Mouse (Mus musculus) hindbrain, embryonic 16.5 days (tissue): ENCODE measurements at regions not wholly inside any gene's neighbourhood (a gene's known extent, or its start where the extent isn't known, plus 50 kb on each side); places are given as distances from the start of the nearest gene placed in this dataset.

Source experiments
- ATAC-seq: fragments of 200-750 bp; cut with Nextera tagmentation; 2 replicates; pipeline ENCODE4 v1.8.0; 2017; ENCODE audit warnings: moderate TSS enrichment, moderate library complexity
- H3K27ac ChIP-seq: fragments of 300-500 bp; sonication (generic); 2 replicates; pipeline ENCODE4 v1.5.1; 2014; ENCODE audit warnings: low read depth, mild to moderate bottlenecking, control low read depth, low read length, moderate library complexity
- H3K27me3 ChIP-seq: fragments of 300-500 bp; sonication (generic); replicated peaks from 2 replicates; pipeline ENCODE4 v1.6.1; 2014; ENCODE audit warnings: low read length; ENCODE audit not compliant: control insufficient read depth, insufficient read depth
- H3K36me3 ChIP-seq: fragments of 300-500 bp; sonication (generic); 2 replicates; pipeline ENCODE4 v1.6.1; 2014; ENCODE audit warnings: mild to moderate bottlenecking, low read length, moderate library complexity, mixed read lengths; ENCODE audit not compliant: control insufficient read depth, insufficient read depth
- H3K4me1 ChIP-seq: fragments of 300-500 bp; sonication (generic); 2 replicates; pipeline ENCODE4 v1.6.1; 2014; ENCODE audit warnings: low read depth, low read length; ENCODE audit not compliant: control insufficient read depth, insufficient read depth
- H3K4me2 ChIP-seq: fragments of 300-500 bp; sonication (generic); 2 replicates; pipeline ENCODE4 v1.6.1; 2014; ENCODE audit warnings: mild to moderate bottlenecking, low read length, control low read depth, moderate library complexity
- H3K4me3 ChIP-seq: fragments of 300-500 bp; sonication (generic); 2 replicates; pipeline ENCODE4 v1.5.1; 2014; ENCODE audit warnings: mild to moderate bottlenecking, low read length, control low read depth, moderate library complexity
- H3K9ac ChIP-seq: fragments of 300-500 bp; sonication (generic); 2 replicates; pipeline ENCODE4 v1.6.1; 2014; ENCODE audit warnings: low read depth, mild to moderate bottlenecking, control low read depth, low read length, moderate library complexity
- H3K9me3 ChIP-seq: fragments of 300-500 bp; sonication (generic); 2 replicates; pipeline ENCODE4 v1.6.1; 2014; ENCODE audit warnings: mild to moderate bottlenecking, low read length, moderate library complexity; ENCODE audit not compliant: control insufficient read depth
- WGBS: fragments of 180-500 bp; shearing (Covaris S2); extraction: QIAGEN DNeasy Blood & Tissue Kit; methylation state at CpG from one replicate; pipeline ENCODE4 v1.1.7; 2014; 5-methylcytosine and 5-hydroxymethylcytosine counted together

DNA sequence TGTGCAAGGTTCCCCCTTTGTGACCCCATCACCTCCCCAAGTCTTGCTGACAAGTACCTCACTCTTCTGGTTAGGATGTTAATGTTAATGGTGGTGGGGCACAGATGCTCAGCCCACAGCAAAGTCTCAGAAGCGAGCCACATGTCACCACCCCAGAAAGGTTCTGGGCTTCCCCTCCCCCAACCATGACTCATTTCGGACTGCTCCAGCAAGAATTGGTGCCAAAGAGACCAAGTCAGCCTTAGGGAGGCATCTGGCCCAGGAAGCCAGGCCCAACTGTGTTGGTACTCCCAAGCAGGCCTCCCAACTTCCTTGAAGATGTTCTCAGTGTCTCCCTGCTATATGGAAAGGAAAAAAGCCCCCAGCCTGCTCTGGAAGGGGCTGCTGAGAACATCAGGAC lies 67.8 kb upstream of the Nectin1 start:
- Histone ChIP-seq H3K27me3 (0 out of 2 replicates have a peak, but pooled peaks cover 4% of the 10 kb centered on the region), H3K4me2 (no peak overlapping the region), H3K4me3 (no peak overlapping the region), H3K4me1 (no peaks in the 10 kb centered on the region; the same call in 1 of the 2 replicates), H3K36me3 (no peaks in the 10 kb centered on the region), H3K27ac (no peak overlapping the region), H3K9me3 (no peaks in the 10 kb centered on the region), H3K9ac (no peak overlapping the region)
- no peak for ATAC-seq
- 57% methylated on average over 2 of the region's 2 CpGs for WGBS

DNA sequence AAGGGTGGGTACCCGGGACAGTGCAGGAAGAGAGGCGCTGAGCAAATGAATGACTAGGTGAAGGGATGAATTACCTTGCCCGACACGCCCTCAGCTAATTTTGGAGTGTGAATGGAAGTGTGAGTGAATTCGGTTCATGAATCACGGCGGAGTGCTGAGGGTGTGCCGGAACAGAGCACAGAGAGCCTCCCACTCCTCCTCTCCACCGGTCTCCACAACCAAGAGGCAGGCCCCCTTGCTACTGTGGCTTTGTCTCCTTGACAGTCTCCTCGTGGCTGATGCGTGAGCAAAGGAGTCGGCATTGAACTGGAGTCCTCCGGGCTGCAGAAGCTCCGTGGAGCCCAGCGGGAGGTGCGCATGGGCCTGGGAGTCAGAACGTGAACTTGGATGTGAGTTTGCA lies 64.5 kb upstream of the Nectin1 start:
- no peaks in the 10 kb centered on the region for H3K36me3 ChIP-seq
- no peak overlapping the region for H3K4me2 ChIP-seq
- no peaks in the 10 kb centered on the region for H3K9me3 ChIP-seq
- 0 out of 2 replicates have a peak, but pooled peaks cover 4% of the 10 kb centered on the region for H3K27me3 ChIP-seq
- no peak for ATAC-seq
- 46% methylated on average over 17 of the region's 17 CpGs for WGBS
- no peaks in the 10 kb centered on the region; the same call in 1 of the 2 replicates for H3K4me1 ChIP-seq
- no peak overlapping the region for H3K27ac ChIP-seq
- H3K4me3 ChIP-seq = no peak overlapping the region
- no peak overlapping the region for H3K9ac ChIP-seq

DNA sequence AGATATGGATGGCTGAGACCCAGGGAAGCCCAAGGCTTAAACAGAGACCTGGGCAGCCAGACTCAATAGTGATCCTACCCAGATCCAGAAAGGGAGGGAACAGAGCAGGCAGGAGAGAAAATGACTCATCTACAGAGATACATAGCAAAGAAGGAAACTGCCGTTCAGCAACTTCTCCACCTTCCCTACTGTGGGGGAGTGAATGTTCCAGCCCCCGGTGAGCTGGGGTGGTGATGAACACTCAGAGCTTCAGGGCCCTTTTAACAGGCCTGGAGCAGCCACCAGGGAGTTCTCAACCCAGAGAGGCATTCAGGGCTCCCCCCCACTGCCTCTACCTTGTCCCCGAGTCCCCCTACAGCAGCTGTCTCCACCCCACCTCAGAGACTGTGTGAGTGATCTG lies 62.5 kb upstream of the Nectin1 start:
- no peak overlapping the region for H3K4me3 ChIP-seq
- no peak overlapping the region for H3K4me2 ChIP-seq
- 81% methylated on average over 3 of the region's 3 CpGs for WGBS
- H3K27me3 ChIP-seq = 0 out of 2 replicates have a peak, but pooled peaks cover 4% of the 10 kb centered on the region
- H3K9ac ChIP-seq = no peak overlapping the region
- no peaks in the 10 kb centered on the region; the same call in 1 of the 2 replicates for H3K4me1 ChIP-seq
- H3K9me3 ChIP-seq = no peaks in the 10 kb centered on the region
- no peak for ATAC-seq
- H3K27ac ChIP-seq = no peak overlapping the region
- no peaks in the 10 kb centered on the region for H3K36me3 ChIP-seq

DNA sequence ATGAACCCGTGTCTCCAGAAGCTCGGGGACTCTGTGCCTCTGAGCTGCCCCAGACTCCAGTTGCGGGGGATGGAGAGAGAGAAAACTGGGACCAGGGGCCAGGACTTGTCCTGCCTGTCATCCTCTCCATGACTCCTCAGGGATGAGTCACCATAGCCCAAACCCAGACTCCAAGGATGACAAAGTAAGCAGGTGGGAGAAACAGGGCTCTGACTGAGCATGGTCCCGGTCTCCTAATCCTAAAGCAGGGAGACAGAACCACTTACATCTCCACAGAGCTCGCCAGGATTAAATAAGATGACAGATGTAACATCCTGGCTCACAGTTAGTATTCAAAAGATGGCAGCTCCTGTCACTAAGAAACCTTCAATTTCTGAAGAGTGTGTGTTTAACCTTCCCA lies 61.7 kb upstream of the Nectin1 start:
- no peak for ATAC-seq
- Histone ChIP-seq H3K9ac (no peak overlapping the region), H3K36me3 (no peaks in the 10 kb centered on the region), H3K27me3 (0 out of 2 replicates have a peak, but pooled peaks cover 4% of the 10 kb centered on the region), H3K4me2 (no peak overlapping the region), H3K27ac (no peak overlapping the region), H3K4me1 (no peaks in the 10 kb centered on the region; the same call in 1 of the 2 replicates), H3K9me3 (no peaks in the 10 kb centered on the region), H3K4me3 (no peak overlapping the region)
- 81% methylated on average over 5 of the region's 5 CpGs for WGBS

DNA sequence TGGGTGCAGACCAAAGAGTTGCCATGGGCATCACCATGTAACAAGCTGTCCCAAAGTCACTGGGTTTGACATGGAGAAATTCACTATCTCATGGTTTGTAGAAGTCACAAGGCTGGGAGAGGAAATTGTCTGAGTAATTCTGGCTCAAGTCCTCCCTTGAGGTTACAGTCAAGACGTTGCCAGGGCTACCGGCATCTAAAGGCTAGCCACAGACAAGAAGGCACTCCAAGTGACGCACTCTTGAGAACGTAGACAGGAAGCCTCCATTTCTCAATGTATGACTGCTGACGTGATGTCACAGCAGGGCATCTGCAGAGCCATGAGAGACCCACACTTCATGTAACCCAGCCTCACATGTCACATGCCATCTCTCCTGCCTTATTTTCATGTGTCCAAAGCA lies 59.2 kb upstream of the Nectin1 start:
- Histone ChIP-seq H3K9ac (no peak overlapping the region), H3K27me3 (no peaks in the 10 kb centered on the region), H3K9me3 (no peaks in the 10 kb centered on the region), H3K4me1 (no peaks in the 10 kb centered on the region), H3K36me3 (no peaks in the 10 kb centered on the region), H3K27ac (no peak overlapping the region), H3K4me2 (no peak overlapping the region), H3K4me3 (no peak overlapping the region)
- no peak for ATAC-seq
- 74% methylated on average over 5 of the region's 5 CpGs for whole genome bisulfite sequencing

DNA sequence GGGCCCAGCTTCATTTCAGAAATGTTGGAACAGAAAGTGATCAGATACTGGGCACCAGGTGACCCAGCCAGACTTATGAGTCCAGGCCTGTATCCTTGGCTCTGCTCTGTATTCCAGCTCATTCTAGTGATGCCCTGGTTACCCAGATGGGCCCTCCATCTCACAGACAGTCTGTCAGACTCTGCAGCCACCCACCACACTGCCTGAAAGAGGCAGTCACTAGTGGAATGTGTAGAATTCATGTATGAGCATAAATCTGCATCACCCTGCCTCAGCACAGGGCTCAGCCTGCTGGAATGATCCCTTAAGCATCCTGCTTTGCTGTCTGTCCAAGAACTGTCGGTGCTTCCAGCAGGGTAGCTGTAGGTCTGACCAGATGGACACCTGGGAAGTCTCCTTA lies 51.8 kb upstream of the Nectin1 start:
- Histone ChIP-seq H3K4me1 (no peaks in the 10 kb centered on the region), H3K27me3 (no peaks in the 10 kb centered on the region), H3K9ac (no peak overlapping the region), H3K4me3 (no peak overlapping the region), H3K36me3 (no peaks in the 10 kb centered on the region), H3K4me2 (no peak overlapping the region), H3K27ac (no peak overlapping the region), H3K9me3 (no peaks in the 10 kb centered on the region)
- ATAC-seq = no peak
- WGBS = 78% methylated on average over 1 of the region's 1 CpGs

DNA sequence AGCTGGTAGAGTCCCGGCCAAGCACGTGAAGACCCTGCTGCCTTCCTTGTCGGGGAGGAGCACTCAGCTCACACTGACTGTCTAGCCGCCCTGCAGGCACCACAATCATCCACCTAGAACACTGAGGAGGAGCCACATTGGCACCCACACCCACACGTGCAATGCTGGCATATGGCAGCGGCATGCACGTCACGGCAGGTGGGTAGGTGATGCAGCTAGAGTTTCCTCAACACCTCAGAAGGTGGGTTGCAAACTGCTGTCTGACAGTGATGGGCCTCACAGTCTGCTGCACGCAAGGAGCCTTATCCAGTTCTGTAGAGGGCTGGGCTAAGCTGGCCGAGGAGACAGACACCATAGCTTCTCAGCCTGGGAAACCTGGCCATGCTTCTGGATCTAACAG lies 51.2 kb upstream of the Nectin1 start:
- Histone ChIP-seq H3K9ac (no peak overlapping the region), H3K27me3 (no peaks in the 10 kb centered on the region), H3K4me2 (no peak overlapping the region), H3K27ac (no peak overlapping the region), H3K4me1 (no peaks in the 10 kb centered on the region), H3K9me3 (no peaks in the 10 kb centered on the region), H3K4me3 (no peak overlapping the region), H3K36me3 (no peaks in the 10 kb centered on the region)
- WGBS = 90% methylated on average over 10 of the region's 10 CpGs
- ATAC-seq = no peak
